Mouse (Mus musculus) kidney, adult 2 months (tissue): ENCODE measurements at regions not wholly inside any gene's neighbourhood (a gene's known extent, or its start where the extent isn't known, plus 50 kb on each side); places are given as distances from the start of the nearest gene placed in this dataset.

Source experiments
- CTCF ChIP-seq: fragments of 200-500 bp; conservative IDR thresholded peaks from 2 replicates; pipeline ENCODE4 v1.5.1; 2011; ENCODE audit warnings: low read depth, mild to moderate bottlenecking, control low read depth, low read length, moderate library complexity, mixed read lengths; ENCODE audit not compliant: insufficient read depth, insufficient read length
- POLR2A ChIP-seq: fragments of 200-500 bp; IDR thresholded peaks from one replicate; pipeline ENCODE4 v1.6.1; 2011; ENCODE audit warnings: low read depth, low read length, control low read depth

DNA sequence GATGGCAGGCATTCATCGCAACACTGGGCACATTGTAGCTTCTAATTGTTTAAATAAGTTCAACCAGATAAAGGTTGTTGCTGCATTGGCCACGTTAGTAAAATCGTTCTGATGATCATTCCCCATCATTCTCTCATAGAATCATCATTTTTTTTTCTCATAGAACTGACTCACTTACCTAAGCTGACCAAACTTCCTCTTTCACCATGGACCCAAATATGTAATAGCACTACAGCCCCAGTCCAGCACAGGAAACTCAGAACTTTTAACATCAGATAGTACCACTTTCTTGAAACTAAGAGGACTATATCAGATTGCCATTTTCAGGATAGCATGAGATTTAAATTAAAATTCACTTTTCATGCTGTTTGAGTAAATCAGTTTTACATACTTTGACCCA, 82.2 kb upstream of the Anapc15-ps start:
- TF ChIP-seq POLR2A (no peak), CTCF (no peak)
